Mouse (Mus musculus) hindbrain, embryonic 15.5 days (tissue): ENCODE measurements at regions not wholly inside any gene's neighbourhood (a gene's known extent, or its start where the extent isn't known, plus 50 kb on each side); places are given as distances from the start of the nearest gene placed in this dataset.
"Not testable (repeated sequence)": the region's sequence is repeated elsewhere in the genome, so short reads cannot be mapped to it uniquely, and the experiment has no call there.

Source experiments
- ATAC-seq: fragments of 200-750 bp; cut with Nextera tagmentation; 2 replicates; pipeline ENCODE4 v1.8.0; 2017; ENCODE audit warnings: low read depth, moderate number of reproducible peaks, moderate TSS enrichment; ENCODE audit not compliant: low FRiP score
- H3K27ac ChIP-seq: fragments of 300-500 bp; sonication (generic); replicated peaks from 2 replicates; pipeline ENCODE4 v1.5.1; 2015; ENCODE audit warnings: mild to moderate bottlenecking, inconsistent platforms
- H3K27me3 ChIP-seq: fragments of 300-500 bp; sonication (generic); 2 replicates; pipeline ENCODE4 v1.6.1; 2015; ENCODE audit warnings: control low read depth, inconsistent platforms
- H3K36me3 ChIP-seq: fragments of 300-500 bp; sonication (generic); 2 replicates; pipeline ENCODE4 v1.6.1; 2015; ENCODE audit warnings: control low read depth, inconsistent platforms
- H3K4me1 ChIP-seq: fragments of 300-500 bp; sonication (generic); replicated peaks from 2 replicates; pipeline ENCODE4 v1.6.1; 2015; ENCODE audit warnings: control low read depth, inconsistent platforms
- H3K4me2 ChIP-seq: fragments of 300-500 bp; sonication (generic); 2 replicates; pipeline ENCODE4 v1.6.1; 2015; ENCODE audit warnings: moderate library complexity, mild to moderate bottlenecking, inconsistent platforms
- H3K4me3 ChIP-seq: fragments of 300-500 bp; sonication (generic); 2 replicates; pipeline ENCODE4 v1.5.1; 2015; ENCODE audit warnings: mild to moderate bottlenecking, inconsistent platforms
- H3K9ac ChIP-seq: fragments of 300-500 bp; sonication (generic); 2 replicates; pipeline ENCODE4 v1.6.1; 2015; ENCODE audit warnings: inconsistent platforms
- H3K9me3 ChIP-seq: fragments of 300-500 bp; sonication (generic); 2 replicates; pipeline ENCODE4 v1.6.1; 2016; ENCODE audit warnings: control low read depth, inconsistent platforms
- WGBS: fragments of 180-500 bp; shearing (Covaris S2); methylation state at CpG from one replicate; pipeline ENCODE4 v1.1.7; 2015; 5-methylcytosine and 5-hydroxymethylcytosine counted together

DNA sequence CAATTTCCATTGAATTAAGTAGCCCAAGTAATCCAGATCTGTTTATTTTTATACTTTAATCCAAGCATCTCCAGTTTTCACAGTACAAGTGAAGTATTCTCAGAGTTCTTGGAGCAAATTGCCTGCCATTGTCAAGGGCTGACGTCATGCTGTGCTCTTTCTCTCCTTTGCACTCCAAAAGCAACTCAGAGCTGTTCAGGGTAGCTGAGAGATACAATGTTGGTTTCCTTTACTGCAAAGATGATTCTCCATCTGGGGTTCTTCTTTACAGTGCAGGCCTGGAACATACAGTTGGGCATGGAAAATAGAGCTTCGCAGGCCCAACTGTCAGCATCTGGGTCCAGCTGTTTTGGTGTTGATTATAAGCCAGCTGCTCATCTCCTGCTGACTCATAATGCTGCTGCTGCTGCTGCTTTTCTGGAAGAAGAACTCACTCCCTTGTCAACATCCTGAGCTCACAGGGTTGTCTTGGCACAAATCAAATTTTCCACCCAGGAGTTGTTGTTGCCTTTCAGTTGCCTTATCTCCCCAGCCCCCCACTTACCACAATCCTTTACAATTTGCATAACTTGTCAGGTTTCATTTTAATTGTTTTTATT lies 454.7 kb upstream of the Slc5a7 start:
- Histone ChIP-seq H3K27me3 (no peaks in the 10 kb centered on the region), H3K9ac (no peak overlapping the region), H3K36me3 (no peaks in the 10 kb centered on the region), H3K4me3 (no peak overlapping the region), H3K27ac (no peak overlapping the region), H3K4me2 (no peak overlapping the region), H3K4me1 (0 out of 2 replicates have a peak, but pooled peaks cover 4% of the 10 kb centered on the region), H3K9me3 (no peaks in the 10 kb centered on the region)
- 31% methylated on average over 2 of the region's 2 CpGs for WGBS
- no peak for ATAC-seq

DNA sequence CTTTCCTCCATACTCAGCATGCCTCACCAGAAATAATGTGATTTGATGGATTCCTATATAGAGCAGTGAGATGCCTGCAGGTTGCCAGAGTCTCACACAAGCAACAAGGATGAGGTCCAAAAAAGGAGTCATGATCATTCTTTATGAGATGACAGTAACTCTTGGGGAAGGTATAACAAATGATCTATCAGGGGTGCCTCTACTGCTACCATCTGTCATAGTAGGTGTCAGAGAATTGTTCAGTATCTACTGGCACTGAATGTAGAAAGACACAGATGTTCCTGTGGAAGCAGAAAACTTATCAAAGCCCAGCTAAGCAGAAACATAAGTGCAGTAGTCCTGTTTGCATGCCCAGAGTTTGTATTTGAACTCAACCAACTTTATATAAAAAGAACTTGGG lies 454.1 kb upstream of the Slc5a7 start:
- H3K4me2 ChIP-seq, result no peak overlapping the region
- no peaks in the 10 kb centered on the region for H3K36me3 ChIP-seq

DNA sequence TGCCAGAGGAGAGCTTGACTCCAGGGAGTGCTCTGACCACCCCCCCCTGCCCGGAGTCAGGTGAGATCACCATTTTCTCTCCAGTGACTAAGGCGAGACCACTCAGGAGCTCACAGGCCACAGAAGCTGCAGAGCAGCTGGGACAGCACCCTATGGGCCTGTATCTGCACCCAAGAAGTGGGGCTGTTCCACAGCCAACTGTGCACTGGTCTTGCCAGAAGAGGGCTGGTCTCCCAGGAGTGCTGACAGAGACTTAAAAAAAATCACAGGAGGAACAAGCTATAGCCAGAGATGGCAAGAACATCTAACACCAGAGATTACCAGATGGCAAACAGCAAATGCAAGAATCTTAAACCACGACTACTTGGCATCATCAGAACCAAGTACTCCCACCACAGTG lies 437.0 kb upstream of the Slc5a7 start:
- Histone ChIP-seq H3K9ac (no peak overlapping the region), H3K27ac (no peak overlapping the region), H3K9me3 (no peaks in the 10 kb centered on the region), H3K4me3 (no peak overlapping the region), H3K4me1 (no peaks in the 10 kb centered on the region), H3K4me2 (no peak overlapping the region), H3K36me3 (no peaks in the 10 kb centered on the region), H3K27me3 (no peaks in the 10 kb centered on the region)
- ATAC-seq, result no peak
- WGBS, result 87% methylated on average over 3 of the region's 3 CpGs

More for the DNA sequence above, 454.1 kb upstream of the Slc5a7 start:
- peak; percentile 63; the same call in 1 of the 2 replicates for ATAC-seq
- Histone ChIP-seq H3K27me3 (no peaks in the 10 kb centered on the region), H3K9ac (no peak overlapping the region), H3K4me3 (no peak overlapping the region), H3K9me3 (no peaks in the 10 kb centered on the region), H3K27ac (no peak overlapping the region), H3K4me1 (0 out of 2 replicates have a peak, but pooled peaks cover 4% of the 10 kb centered on the region)

DNA sequence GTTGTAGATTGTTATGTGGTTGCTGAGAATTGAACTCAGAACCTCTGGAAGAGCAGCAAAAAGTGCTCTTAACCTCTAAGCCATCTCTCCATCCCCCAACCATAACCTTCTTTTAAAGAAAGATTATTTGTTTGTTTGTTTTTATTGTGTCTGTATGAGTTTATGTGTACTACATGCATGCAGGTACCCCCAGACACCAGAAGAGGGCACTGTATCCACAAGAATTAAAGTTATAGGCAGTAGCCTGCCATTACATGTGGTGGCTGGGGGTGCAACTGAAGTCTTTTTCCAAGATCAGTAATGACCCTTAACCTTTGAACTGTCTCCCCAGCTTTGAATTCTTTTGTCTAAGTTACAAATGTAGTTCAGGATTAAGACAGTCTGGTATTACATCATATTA lies 428.8 kb upstream of the Slc5a7 start:
- no peaks in the 10 kb centered on the region for H3K27me3 ChIP-seq
- no peaks in the 10 kb centered on the region for H3K4me1 ChIP-seq
- no peak overlapping the region for H3K9ac ChIP-seq
- H3K4me3 ChIP-seq, result no peak overlapping the region
- H3K36me3 ChIP-seq, result no peaks in the 10 kb centered on the region
- no peak overlapping the region for H3K27ac ChIP-seq
- H3K9me3 ChIP-seq, result no peaks in the 10 kb centered on the region
- no peak overlapping the region for H3K4me2 ChIP-seq
- no peak for ATAC-seq

DNA sequence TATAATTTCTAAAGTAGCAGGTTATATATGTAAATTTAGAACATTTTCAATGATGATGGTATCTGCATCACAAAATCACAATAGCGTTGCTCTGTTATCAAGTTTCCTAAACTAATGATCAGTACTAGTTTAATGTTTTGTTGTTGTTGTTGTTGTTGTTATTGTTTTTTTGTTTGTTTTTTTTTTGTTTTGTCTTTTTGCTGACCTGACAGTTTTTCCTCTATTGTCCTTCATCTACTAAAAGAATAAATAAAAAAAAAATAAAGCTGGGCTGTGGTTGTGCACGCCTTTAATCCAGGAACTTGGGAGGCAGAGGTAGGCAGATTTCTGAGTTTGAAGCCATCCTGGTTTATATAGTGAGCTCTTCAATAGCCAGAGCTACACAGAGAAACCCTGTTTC lies 427.9 kb upstream of the Slc5a7 start:
- Histone ChIP-seq H3K4me2 (no peak overlapping the region), H3K9ac (no peak overlapping the region), H3K27me3 (no peaks in the 10 kb centered on the region), H3K4me3 (no peak overlapping the region), H3K9me3 (no peaks in the 10 kb centered on the region), H3K36me3 (no peaks in the 10 kb centered on the region), H3K4me1 (no peaks in the 10 kb centered on the region), H3K27ac (no peak overlapping the region)
- ATAC-seq, result no peak
- 97% methylated on average over 2 of the region's 2 CpGs for WGBS

DNA sequence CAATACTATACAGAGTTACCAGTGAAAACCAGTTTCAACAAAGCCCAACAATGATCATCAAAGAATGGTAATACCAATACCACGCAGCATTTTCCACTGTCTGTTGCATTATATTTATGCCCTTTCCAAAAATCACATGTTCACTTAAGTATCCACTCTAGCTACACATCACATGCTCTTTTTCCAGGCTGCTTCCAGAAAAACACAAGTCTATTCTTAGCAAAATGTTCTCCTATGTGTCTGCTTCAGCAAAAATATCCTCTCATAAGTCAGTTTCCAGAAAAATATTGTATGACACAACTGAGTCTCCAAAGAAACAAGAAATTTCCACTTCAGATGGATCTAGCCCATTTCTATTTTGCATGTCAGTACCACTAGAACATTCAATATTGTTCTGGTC lies 414.2 kb upstream of the Slc5a7 start:
- H3K36me3 ChIP-seq, result no peaks in the 10 kb centered on the region
- H3K4me3 ChIP-seq, result no peak overlapping the region
- no peak overlapping the region for H3K4me2 ChIP-seq
- ATAC-seq, result no peak
- H3K4me1 ChIP-seq, result no peaks in the 10 kb centered on the region
- H3K27me3 ChIP-seq, result no peaks in the 10 kb centered on the region
- WGBS, result 86% methylated on average over 1 of the region's 1 CpGs
- H3K27ac ChIP-seq, result no peak overlapping the region
- no peaks in the 10 kb centered on the region for H3K9me3 ChIP-seq
- no peak overlapping the region for H3K9ac ChIP-seq

DNA sequence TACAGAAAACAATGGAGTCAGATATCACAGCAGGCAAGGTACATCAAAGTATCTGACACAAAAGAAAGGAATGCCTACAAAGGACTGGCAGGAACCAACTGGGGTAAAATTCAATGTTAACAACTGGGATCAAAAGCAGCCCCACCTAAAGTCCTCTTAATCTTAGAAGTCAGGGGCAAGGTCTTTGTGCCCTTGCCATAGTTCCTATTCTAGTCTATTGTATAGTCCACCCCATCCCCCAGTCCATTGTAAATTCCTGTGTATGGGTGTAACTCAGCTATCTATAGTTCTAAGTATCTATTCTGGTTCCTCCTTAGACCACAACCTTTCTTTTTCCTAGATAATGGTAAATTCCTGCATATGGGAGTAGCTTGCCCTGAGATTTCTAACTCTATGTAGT lies 409.0 kb upstream of the Slc5a7 start:
- H3K27me3 ChIP-seq, H3K9me3 ChIP-seq, H3K4me1 ChIP-seq, H3K9ac ChIP-seq, ATAC-seq, H3K4me3 ChIP-seq, H3K4me2 ChIP-seq, H3K27ac ChIP-seq, H3K36me3 ChIP-seq: not testable (repeated sequence)

DNA sequence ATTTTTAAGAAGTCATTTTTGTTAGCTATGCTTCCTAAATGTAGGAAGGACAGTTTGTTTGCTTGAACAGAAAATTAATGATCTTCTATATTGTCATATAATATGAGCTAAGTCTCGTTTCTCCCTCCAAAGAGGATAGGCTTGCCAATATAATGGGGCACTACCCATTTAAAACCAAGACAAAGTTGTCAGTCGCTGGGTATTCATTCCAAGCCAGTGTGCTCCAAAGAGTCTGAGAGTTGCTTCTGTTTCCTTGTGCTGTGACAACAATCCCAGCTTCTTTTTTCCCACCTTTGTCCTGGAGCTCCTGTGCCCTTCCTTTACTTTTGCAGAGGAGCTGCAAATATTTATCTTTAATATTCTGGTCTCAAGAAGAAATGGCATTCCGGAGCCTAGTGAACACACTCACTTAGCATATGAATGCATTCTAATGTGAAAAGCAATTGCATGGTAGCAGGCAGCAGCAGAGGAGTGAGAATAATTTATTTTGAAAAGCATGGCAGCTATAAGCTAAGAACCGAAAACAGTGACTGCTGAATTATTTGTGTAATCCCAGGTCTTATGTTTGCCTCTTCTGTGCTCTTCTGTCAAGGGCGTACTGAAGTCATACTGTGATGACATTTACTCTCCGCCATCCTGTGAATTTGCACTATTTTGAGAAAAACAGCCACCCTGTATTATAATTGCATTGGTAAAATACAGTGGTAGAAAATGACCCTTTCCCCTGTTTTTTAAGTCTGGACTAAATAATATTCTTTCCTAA lies 402.7 kb upstream of the Slc5a7 start:
- ATAC-seq, result no peak
- 30% methylated on average over 6 of the region's 6 CpGs for WGBS
- Histone ChIP-seq H3K4me2 (no peak overlapping the region), H3K4me1 (no peaks in the 10 kb centered on the region), H3K27me3 (no peaks in the 10 kb centered on the region), H3K4me3 (no peak overlapping the region), H3K27ac (no peak overlapping the region), H3K9me3 (no peaks in the 10 kb centered on the region), H3K36me3 (no peaks in the 10 kb centered on the region), H3K9ac (no peak overlapping the region)

DNA sequence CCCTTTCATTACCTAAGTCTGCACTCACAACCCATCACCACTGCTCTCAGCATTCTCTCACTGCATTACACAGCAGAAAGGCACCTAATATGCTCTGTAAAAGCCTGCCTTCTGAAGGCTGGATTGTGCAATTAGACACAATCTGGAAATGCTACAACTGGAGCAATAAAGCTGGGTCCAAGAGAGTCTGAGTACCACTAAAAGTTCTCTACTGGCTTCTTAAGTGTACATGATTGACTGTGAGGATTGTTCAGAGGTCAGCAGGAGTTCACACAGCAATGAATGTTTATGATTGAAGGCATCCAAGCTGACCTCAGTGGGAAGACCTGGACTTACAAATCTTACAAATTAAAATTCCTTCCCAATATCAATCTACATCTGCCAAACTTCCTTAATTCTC lies 395.8 kb upstream of the Slc5a7 start:
- Histone ChIP-seq H3K9me3 (no peaks in the 10 kb centered on the region), H3K36me3 (no peaks in the 10 kb centered on the region), H3K27me3 (no peaks in the 10 kb centered on the region), H3K4me3 (no peak overlapping the region), H3K9ac (no peak overlapping the region), H3K4me1 (no peaks in the 10 kb centered on the region), H3K27ac (no peak overlapping the region), H3K4me2 (no peak overlapping the region)
- ATAC-seq, result no peak

DNA sequence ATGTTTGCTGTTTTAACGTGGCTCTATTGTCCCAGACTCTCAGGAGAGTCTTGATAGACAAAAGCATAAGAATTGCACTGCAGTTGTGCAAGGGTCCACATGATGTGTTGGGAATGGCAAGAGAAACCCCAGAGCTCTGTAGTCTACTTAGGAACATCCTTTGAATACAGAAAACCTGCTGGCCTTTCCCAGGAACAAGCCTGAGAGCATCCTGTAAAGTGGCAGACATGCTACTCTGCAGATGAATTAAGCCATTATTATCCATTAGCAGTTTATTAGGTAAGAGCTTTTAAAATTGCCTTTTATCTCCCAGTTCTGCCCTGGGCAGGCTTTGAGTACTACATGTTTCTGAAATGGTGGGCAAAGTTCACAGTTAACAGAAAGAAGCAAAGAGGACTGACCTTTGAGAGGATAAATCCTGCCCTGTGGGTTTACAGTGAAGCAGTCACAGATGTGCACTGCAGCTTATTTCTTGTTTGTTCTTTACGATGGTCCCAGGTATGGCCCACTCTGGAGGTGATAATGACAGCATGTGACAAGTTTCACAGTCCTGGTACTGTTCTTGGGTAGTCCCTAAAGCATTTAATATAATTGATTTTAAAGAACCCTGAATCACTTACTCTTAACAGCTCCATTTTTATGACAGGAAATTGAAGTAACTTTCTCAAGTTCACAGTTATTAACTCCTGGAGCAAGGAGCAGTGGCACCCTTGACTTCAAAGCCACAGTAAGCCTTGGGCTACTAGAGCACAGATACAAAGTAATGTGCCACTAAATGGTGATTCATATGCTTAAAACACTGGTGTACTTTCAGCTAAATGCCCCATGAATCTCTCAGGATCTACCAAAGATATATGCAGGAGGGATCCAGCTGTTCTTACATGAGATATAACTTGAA lies 386.6 kb upstream of the Slc5a7 start:
- no peaks in the 10 kb centered on the region for H3K36me3 ChIP-seq
- H3K27me3 ChIP-seq, result no peaks in the 10 kb centered on the region
- H3K9ac ChIP-seq, result no peak overlapping the region
- H3K4me3 ChIP-seq, result no peak overlapping the region
- H3K4me1 ChIP-seq, result no peaks in the 10 kb centered on the region
- no peak overlapping the region for H3K4me2 ChIP-seq
- 68% methylated on average over 2 of the region's 2 CpGs for WGBS
- H3K27ac ChIP-seq, result no peak overlapping the region
- ATAC-seq, result no peak
- H3K9me3 ChIP-seq, result no peaks in the 10 kb centered on the region

DNA sequence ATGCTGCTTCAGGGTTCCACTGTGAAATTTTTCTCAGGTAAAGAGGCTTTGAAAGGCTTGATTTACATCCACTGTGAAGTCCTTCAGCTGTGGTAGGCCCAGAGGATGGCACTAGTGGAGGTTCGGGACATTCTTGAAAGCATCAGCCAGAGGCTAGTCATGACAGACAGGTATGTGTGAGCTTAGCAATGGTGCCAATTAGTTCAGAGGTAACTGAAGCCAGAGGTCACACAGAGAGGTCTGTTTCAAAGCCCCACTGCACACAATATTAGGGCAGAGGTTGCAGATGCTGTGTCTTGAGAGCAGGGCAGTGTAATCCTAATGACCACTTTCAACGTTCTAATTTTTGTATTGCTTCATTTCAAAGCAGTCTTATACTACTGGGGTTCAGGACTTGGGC lies 379.3 kb upstream of the Slc5a7 start:
- no peak overlapping the region for H3K4me2 ChIP-seq
- ATAC-seq, result no peak
- H3K9ac ChIP-seq, result no peak overlapping the region
- no peaks in the 10 kb centered on the region for H3K9me3 ChIP-seq
- H3K27me3 ChIP-seq, result no peaks in the 10 kb centered on the region
- no peaks in the 10 kb centered on the region for H3K4me1 ChIP-seq
- no peak overlapping the region for H3K27ac ChIP-seq
- H3K4me3 ChIP-seq, result no peak overlapping the region
- 62% methylated on average over 2 of the region's 2 CpGs for WGBS
- no peaks in the 10 kb centered on the region for H3K36me3 ChIP-seq

DNA sequence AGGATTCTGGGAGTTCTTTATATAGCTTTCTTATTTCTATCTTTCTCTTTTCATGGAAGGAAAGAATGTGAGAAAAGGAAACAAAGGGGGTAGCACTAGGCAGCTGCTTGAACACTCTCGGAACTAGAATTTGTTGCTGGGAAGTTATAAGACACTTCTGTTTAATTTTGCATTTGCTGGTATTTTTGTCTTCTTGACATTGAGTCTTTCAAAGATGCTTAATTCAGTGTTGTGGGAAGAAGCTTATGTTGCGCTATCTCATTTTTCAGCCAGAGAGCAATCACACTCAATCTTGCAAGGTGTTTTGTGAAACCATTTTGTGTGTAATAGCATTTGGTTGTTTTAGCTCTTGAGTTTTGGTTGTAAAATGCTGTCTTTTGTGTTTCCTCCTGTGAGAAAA lies 370.7 kb upstream of the Slc5a7 start:
- no peaks in the 10 kb centered on the region for H3K36me3 ChIP-seq
- WGBS, result 83% methylated on average over 2 of the region's 2 CpGs
- H3K9me3 ChIP-seq, result no peaks in the 10 kb centered on the region
- H3K27ac ChIP-seq, result no peak overlapping the region
- no peak overlapping the region for H3K9ac ChIP-seq
- no peak overlapping the region for H3K4me2 ChIP-seq
- no peak for ATAC-seq
- no peaks in the 10 kb centered on the region for H3K4me1 ChIP-seq
- H3K27me3 ChIP-seq, result no peaks in the 10 kb centered on the region
- no peak overlapping the region for H3K4me3 ChIP-seq
